Mouse (Mus musculus): ENCODE data around the gene Lmo3. TPM values are rescaled to one million over a fixed set of nuclear protein-coding genes. Genes with fewer than 3 reads are reported as not detected.

Lmo3 gene
- not detected in 2 replicates for polyA plus RNA-seq (2011; ENCODE audit: insufficient read depth, insufficient read length, low read depth, missing spikeins)

- no peak within 1 kb of the TSS for H3K9ac ChIP-seq (ENCODE audit: low read depth, poor library complexity, severe bottlenecking)
- no peak within 1 kb of the TSS for H3K27ac ChIP-seq (ENCODE audit: insufficient read depth, low read length)
- H3K4me1 ChIP-seq (ENCODE audit: control insufficient read depth, insufficient read depth, low read length) = no peaks in the 10 kb centered on the region
- no peaks in the 10 kb centered on the region for H3K36me3 ChIP-seq (ENCODE audit: control insufficient read depth, insufficient read depth, low read length, poor library complexity, severe bottlenecking)
- H3K9me3 ChIP-seq (replicated peaks; ENCODE audit: control insufficient read depth, insufficient read depth, low read length, poor library complexity, severe bottlenecking) = no peaks in the 10 kb centered on the region
- H3K4me3 ChIP-seq (ENCODE audit: low read depth, low read length) = no peak within 1 kb of the TSS
- TF ChIP-seq EP300 (IDR thresholded peaks at IDR 0.05; ENCODE audit: insufficient read depth, low read depth, low read length) (no peak), POLR2A (IDR thresholded peaks at IDR 0.05; ENCODE audit: insufficient read depth, low read length) (no peak), CTCF (IDR thresholded peaks at IDR 0.05; ENCODE audit: low read depth, low read length) (no peak)
- H3K27me3 ChIP-seq (ENCODE audit: control insufficient read depth, insufficient read depth, low read length, poor library complexity, severe bottlenecking) = no peaks in the 10 kb centered on the region
Measured at GRCm38 (mm10) chr6:138581734-138582505, at the start of gene Lmo3. Lmo3 (minus strand) TSS chr6:138581968.

- no peaks in the 10 kb centered on the region for H3K27me3 ChIP-seq (ENCODE audit: control insufficient read depth, insufficient read depth, low read length, poor library complexity, severe bottlenecking)
- no peaks in the 10 kb centered on the region for H3K9me3 ChIP-seq (replicated peaks; ENCODE audit: control insufficient read depth, insufficient read depth, low read length, poor library complexity, severe bottlenecking)
- H3K27ac ChIP-seq (ENCODE audit: insufficient read depth, low read length) = no peak overlapping the region
- no peak overlapping the region for H3K4me3 ChIP-seq (ENCODE audit: low read depth, low read length)
- TF ChIP-seq POLR2A (IDR thresholded peaks at IDR 0.05; ENCODE audit: insufficient read depth, low read length) (no peak), EP300 (IDR thresholded peaks at IDR 0.05; ENCODE audit: insufficient read depth, low read depth, low read length) (no peak), CTCF (IDR thresholded peaks at IDR 0.05; ENCODE audit: low read depth, low read length) (no peak)
- no peaks in the 10 kb centered on the region for H3K36me3 ChIP-seq (ENCODE audit: control insufficient read depth, insufficient read depth, low read length, poor library complexity, severe bottlenecking)
- no peak overlapping the region for H3K9ac ChIP-seq (ENCODE audit: low read depth, poor library complexity, severe bottlenecking)
- H3K4me1 ChIP-seq (ENCODE audit: control insufficient read depth, insufficient read depth, low read length) = no peaks in the 10 kb centered on the region
Measured at GRCm38 (mm10) chr6:138620786-138621185, 39.0 kb upstream of the Lmo3 start.

GRCm38 (mm10) chr6:138618396-138618795, 36.6 kb upstream of the Lmo3 start:
- H3K27ac ChIP-seq (ENCODE audit: insufficient read depth, low read length) = no peak overlapping the region
- H3K36me3 ChIP-seq (ENCODE audit: control insufficient read depth, insufficient read depth, low read length, poor library complexity, severe bottlenecking) = no peaks in the 10 kb centered on the region
- H3K4me1 ChIP-seq (ENCODE audit: control insufficient read depth, insufficient read depth, low read length) = no peaks in the 10 kb centered on the region
- H3K9ac ChIP-seq (ENCODE audit: low read depth, poor library complexity, severe bottlenecking) = no peak overlapping the region
- TF ChIP-seq POLR2A (IDR thresholded peaks at IDR 0.05; ENCODE audit: insufficient read depth, low read length) = no peak
- no peak for TF ChIP-seq CTCF (IDR thresholded peaks at IDR 0.05; ENCODE audit: low read depth, low read length)
- TF ChIP-seq EP300 (IDR thresholded peaks at IDR 0.05; ENCODE audit: insufficient read depth, low read depth, low read length) = no peak
- H3K9me3 ChIP-seq (replicated peaks; ENCODE audit: control insufficient read depth, insufficient read depth, low read length, poor library complexity, severe bottlenecking) = no peaks in the 10 kb centered on the region
- no peaks in the 10 kb centered on the region for H3K27me3 ChIP-seq (ENCODE audit: control insufficient read depth, insufficient read depth, low read length, poor library complexity, severe bottlenecking)
- H3K4me3 ChIP-seq (ENCODE audit: low read depth, low read length) = no peak overlapping the region

- TF ChIP-seq POLR2A (IDR thresholded peaks at IDR 0.05; ENCODE audit: insufficient read depth, low read length) (no peak), EP300 (IDR thresholded peaks at IDR 0.05; ENCODE audit: insufficient read depth, low read depth, low read length) (no peak), CTCF (IDR thresholded peaks at IDR 0.05; ENCODE audit: low read depth, low read length) (no peak)
- no peaks in the 10 kb centered on the region for H3K4me1 ChIP-seq (ENCODE audit: control insufficient read depth, insufficient read depth, low read length)
- H3K4me3 ChIP-seq (ENCODE audit: low read depth, low read length) = no peak overlapping the region
- no peaks in the 10 kb centered on the region for H3K36me3 ChIP-seq (ENCODE audit: control insufficient read depth, insufficient read depth, low read length, poor library complexity, severe bottlenecking)
- H3K9ac ChIP-seq (ENCODE audit: low read depth, poor library complexity, severe bottlenecking) = no peak overlapping the region
- H3K27me3 ChIP-seq (ENCODE audit: control insufficient read depth, insufficient read depth, low read length, poor library complexity, severe bottlenecking) = no peaks in the 10 kb centered on the region
- H3K9me3 ChIP-seq (replicated peaks; ENCODE audit: control insufficient read depth, insufficient read depth, low read length, poor library complexity, severe bottlenecking) = no peaks in the 10 kb centered on the region
- H3K27ac ChIP-seq (ENCODE audit: insufficient read depth, low read length) = no peak overlapping the region
Measured at GRCm38 (mm10) chr6:138597016-138597415, 15.2 kb upstream of the Lmo3 start.

GRCm38 (mm10) chr6:138595991-138596698, 14.4 kb upstream of the Lmo3 start:
- Histone ChIP-seq H3K9me3 (replicated peaks; ENCODE audit: control insufficient read depth, insufficient read depth, low read length, poor library complexity, severe bottlenecking) (no peaks in the 10 kb centered on the region), H3K27ac (ENCODE audit: insufficient read depth, low read length) (no peak overlapping the region), H3K9ac (ENCODE audit: low read depth, poor library complexity, severe bottlenecking) (no peak overlapping the region), H3K4me1 (ENCODE audit: control insufficient read depth, insufficient read depth, low read length) (no peaks in the 10 kb centered on the region), H3K36me3 (ENCODE audit: control insufficient read depth, insufficient read depth, low read length, poor library complexity, severe bottlenecking) (no peaks in the 10 kb centered on the region), H3K27me3 (ENCODE audit: control insufficient read depth, insufficient read depth, low read length, poor library complexity, severe bottlenecking) (no peaks in the 10 kb centered on the region), H3K4me3 (ENCODE audit: low read depth, low read length) (no peak overlapping the region)
- TF ChIP-seq POLR2A (IDR thresholded peaks at IDR 0.05; ENCODE audit: insufficient read depth, low read length) (no peak), EP300 (IDR thresholded peaks at IDR 0.05; ENCODE audit: insufficient read depth, low read depth, low read length) (no peak), CTCF (IDR thresholded peaks at IDR 0.05; ENCODE audit: low read depth, low read length) (no peak)

- no peak overlapping the region for H3K27ac ChIP-seq (ENCODE audit: insufficient read depth, low read length)
- H3K4me1 ChIP-seq (ENCODE audit: control insufficient read depth, insufficient read depth, low read length) = no peaks in the 10 kb centered on the region
- no peaks in the 10 kb centered on the region for H3K9me3 ChIP-seq (replicated peaks; ENCODE audit: control insufficient read depth, insufficient read depth, low read length, poor library complexity, severe bottlenecking)
- H3K4me3 ChIP-seq (ENCODE audit: low read depth, low read length) = no peak overlapping the region
- no peak for TF ChIP-seq POLR2A (IDR thresholded peaks at IDR 0.05; ENCODE audit: insufficient read depth, low read length)
- TF ChIP-seq EP300 (IDR thresholded peaks at IDR 0.05; ENCODE audit: insufficient read depth, low read depth, low read length) = no peak
- H3K9ac ChIP-seq (ENCODE audit: low read depth, poor library complexity, severe bottlenecking) = no peak overlapping the region
- no peaks in the 10 kb centered on the region for H3K27me3 ChIP-seq (ENCODE audit: control insufficient read depth, insufficient read depth, low read length, poor library complexity, severe bottlenecking)
- H3K36me3 ChIP-seq (ENCODE audit: control insufficient read depth, insufficient read depth, low read length, poor library complexity, severe bottlenecking) = no peaks in the 10 kb centered on the region
Measured at GRCm38 (mm10) chr6:138583314-138583713, 1.5 kb upstream of the Lmo3 start.
